16 mouse cellular contexts compared by ENCODE assay signal in genomic region chr6:40006006-40006765, GRCm38 (mm10).
A peak's percentile ranks its signal among the peaks of the same experiment; 100 is the strongest.
DNase-seq lines count a peak whose midpoint lies in the region; ATAC-seq and TF ChIP-seq lines count a peak whose summit lies in the region.
"Had no signal": no experiment of that assay in that cellular context is flagged by ENCODE, and none has a peak within 500 bp of the region (broad histone marks: within the 10 kb centered on the region; RNA-seq: fewer than 3 reads in every experiment).

No protein-coding gene starts in this region.

- H3K36me3 ChIP-seq in forebrain, embryonic 16.5 days (ENCODE audit: control insufficient read depth, insufficient read depth): no peaks in the 10 kb centered on the region
- H3K36me3 ChIP-seq in forebrain, embryonic 12.5 days (replicated peaks): no peaks in the 10 kb centered on the region
- H3K36me3 ChIP-seq: heart, embryonic 12.5 days; intestine, embryonic 15.5 days; limb, embryonic 15.5 days had no signal

- H3K4me1 ChIP-seq in forebrain, embryonic 16.5 days (replicated peaks; ENCODE audit: control insufficient read depth, insufficient read depth, low read length): peaks cover 19% of the 10 kb centered on the region
- peaks cover 25% of the 10 kb centered on the region for H3K4me1 ChIP-seq in forebrain, embryonic 12.5 days
- H3K4me1 ChIP-seq: heart, embryonic 12.5 days; intestine, embryonic 15.5 days; limb, embryonic 15.5 days had no signal

- no peak overlapping the region for H3K9ac ChIP-seq in forebrain, embryonic 16.5 days (replicated peaks; ENCODE audit: low read depth, low read length)
- H3K9ac ChIP-seq in forebrain, embryonic 12.5 days: no peak overlapping the region
- H3K9ac ChIP-seq: heart, embryonic 12.5 days; intestine, embryonic 15.5 days; limb, embryonic 15.5 days had no signal

- no peak overlapping the region for H3K4me3 ChIP-seq in forebrain, embryonic 16.5 days (replicated peaks; ENCODE audit: low read length)
- H3K4me3 ChIP-seq in forebrain, embryonic 12.5 days (replicated peaks): no peak overlapping the region
- no peak overlapping the region for H3K4me3 ChIP-seq in layer of hippocampus, adult 2 months
- H3K4me3 ChIP-seq: heart, embryonic 12.5 days; intestine, embryonic 15.5 days; limb, embryonic 15.5 days had no signal

- no peak overlapping the region for H3K4me2 ChIP-seq in forebrain, embryonic 16.5 days (ENCODE audit: low read length)
- H3K4me2 ChIP-seq in forebrain, embryonic 12.5 days: no peak overlapping the region
- H3K4me2 ChIP-seq: heart, embryonic 12.5 days; intestine, embryonic 15.5 days; limb, embryonic 15.5 days had no signal

- 67% methylated on average over 11 of the region's 11 CpGs for WGBS in forebrain, embryonic 16.5 days
- 81% methylated on average over 11 of the region's 11 CpGs for WGBS in forebrain, embryonic 12.5 days

- H3K27ac ChIP-seq in forebrain, embryonic 16.5 days (ENCODE audit: low read length): no peak overlapping the region
- no peak overlapping the region for H3K27ac ChIP-seq in forebrain, embryonic 12.5 days
- no peak overlapping the region for H3K27ac ChIP-seq in layer of hippocampus, adult 2 months
- H3K27ac ChIP-seq: intestine, embryonic 15.5 days; limb, embryonic 15.5 days; stomach, postnatal 0 days had no signal

- no peak for TF ChIP-seq CTCF in layer of hippocampus, adult 2 months (conservative IDR thresholded peaks at IDR 0.05)

- H3K9me3 ChIP-seq in forebrain, embryonic 16.5 days (ENCODE audit: control insufficient read depth, low read length): no peaks in the 10 kb centered on the region
- no peaks in the 10 kb centered on the region for H3K9me3 ChIP-seq in forebrain, embryonic 12.5 days
- H3K9me3 ChIP-seq: heart, embryonic 12.5 days; intestine, embryonic 15.5 days; limb, embryonic 15.5 days had no signal

- H3K27me3 ChIP-seq in forebrain, embryonic 16.5 days (replicated peaks; ENCODE audit: control insufficient read depth, insufficient read depth, low read length): no peaks in the 10 kb centered on the region
- no peaks in the 10 kb centered on the region for H3K27me3 ChIP-seq in forebrain, embryonic 12.5 days
- H3K27me3 ChIP-seq: heart, embryonic 12.5 days; intestine, embryonic 15.5 days; limb, embryonic 15.5 days had no signal

- 0 out of 2 replicates have a peak, but pooled peaks have one; percentile 6 for ATAC-seq in forebrain, embryonic 16.5 days
- no peak for ATAC-seq in forebrain, embryonic 12.5 days (ENCODE audit: low FRiP score)
- ATAC-seq: intestine, embryonic 15.5 days had no signal

- peak; percentile 28 to 37 for DNase-seq in layer of hippocampus, adult 2 months (ENCODE audit: low spot score in 2 of 2)
- DNase-seq in layer of hippocampus, postnatal 25 days (ENCODE audit: extremely low spot score in 1 of 2, low spot score in 1 of 2): no peak
- peak; percentile 20 for DNase-seq in retina, adult 2 months (ENCODE audit: low read depth, low spot score)
- no peak for DNase-seq in retina, embryonic 14.5 days (ENCODE audit: low spot score)
- DNase-seq in retina, postnatal 1 day: peak; percentile 38
- DNase-seq: adrenal gland, postnatal 25 days; cerebellum, adult 8-10 months; gastrocnemius, postnatal 36 days; lung, postnatal 10 days; right cerebral cortex, adult 18-20 months had no signal

Comparison
In these comparisons a context has a peak if more than half of its experiments do, and no peak if none do; other contexts are left out.
1. DNase-seq: peak in layer of hippocampus, adult 2 months (2 of 2), retina, adult 2 months (single experiment) and retina, postnatal 1 day (single experiment); none in layer of hippocampus, postnatal 25 days (0 of 2) and retina, embryonic 14.5 days (single experiment).